Mouse (Mus musculus) neural tube, embryonic 10.5 days (tissue): Measurements from ENCODE around the gene Cartpt.
A peak's percentile ranks its signal among the peaks of the same experiment; 100 is the strongest.
"Not testable (repeated sequence)": the region's sequence is repeated elsewhere in the genome, so short reads cannot be mapped to it uniquely, and the experiment has no call there.

ENCODE experiments used
- DNase-seq: peaks from one replicate; pipeline ENCODE4 v3.0.0-alpha.2; 2017; ENCODE audit warnings: low spot score; ENCODE audit errors: extremely low spot score

Cartpt gene

DNA sequence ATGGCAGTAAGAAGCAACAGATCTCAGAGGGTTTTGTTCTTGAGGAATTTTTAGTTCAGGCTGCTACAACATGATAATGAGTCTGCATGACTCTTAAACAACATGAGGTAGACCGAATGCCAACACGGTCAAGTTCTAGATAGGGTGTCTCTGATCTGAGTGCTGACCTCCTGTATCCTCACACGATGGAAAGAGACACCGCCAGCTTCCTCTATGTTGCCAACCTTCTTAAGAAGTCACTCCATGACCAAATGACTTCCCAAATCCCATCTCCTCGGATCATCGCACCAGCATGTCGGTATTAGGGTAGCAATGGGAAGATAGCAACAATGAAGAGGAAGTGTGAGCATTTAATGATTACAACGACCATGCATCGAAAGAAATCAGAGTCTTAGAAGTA, 43.6 kb downstream of the Cartpt start:
- DNase-seq = no peak

DNA sequence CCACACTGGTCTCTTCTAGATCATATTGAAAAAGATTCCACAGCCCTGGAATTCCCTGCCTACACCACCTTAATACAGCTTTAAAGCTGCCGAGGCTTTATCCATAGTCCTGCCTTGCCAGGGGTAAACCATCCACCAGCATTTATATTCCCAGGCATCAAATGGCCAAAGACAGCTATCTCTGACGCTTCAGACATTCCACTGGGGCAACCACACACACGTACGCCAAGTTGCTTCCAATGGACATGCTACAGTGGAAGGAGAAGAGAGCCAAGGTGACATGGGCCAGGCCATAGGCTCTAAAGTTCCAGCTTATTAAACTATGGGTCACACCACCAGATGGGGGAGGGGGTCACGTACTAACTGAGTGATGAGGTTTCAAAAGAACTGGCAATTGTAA, 45.7 kb downstream of the Cartpt start:
- no peak for DNase-seq

DNA sequence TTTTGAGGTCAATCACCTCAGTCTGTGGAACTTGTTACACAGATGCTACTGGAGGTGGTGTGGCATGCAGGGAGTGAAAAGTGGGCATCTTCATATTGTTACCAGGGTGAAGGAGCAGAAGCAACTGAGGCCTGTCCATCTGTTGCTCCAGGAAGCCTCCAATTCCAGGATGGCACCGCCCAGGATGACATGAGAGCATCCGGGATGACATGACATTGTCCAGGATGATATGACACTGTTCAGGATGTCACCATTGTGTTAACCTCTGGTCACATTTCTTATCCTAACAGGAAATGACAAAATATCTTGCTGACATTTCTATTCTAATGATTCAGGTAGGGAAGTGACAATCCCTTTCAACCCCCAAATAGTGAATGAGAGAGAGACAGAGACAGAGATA, 47.8 kb downstream of the Cartpt start:
- DNase-seq = no peak

DNA sequence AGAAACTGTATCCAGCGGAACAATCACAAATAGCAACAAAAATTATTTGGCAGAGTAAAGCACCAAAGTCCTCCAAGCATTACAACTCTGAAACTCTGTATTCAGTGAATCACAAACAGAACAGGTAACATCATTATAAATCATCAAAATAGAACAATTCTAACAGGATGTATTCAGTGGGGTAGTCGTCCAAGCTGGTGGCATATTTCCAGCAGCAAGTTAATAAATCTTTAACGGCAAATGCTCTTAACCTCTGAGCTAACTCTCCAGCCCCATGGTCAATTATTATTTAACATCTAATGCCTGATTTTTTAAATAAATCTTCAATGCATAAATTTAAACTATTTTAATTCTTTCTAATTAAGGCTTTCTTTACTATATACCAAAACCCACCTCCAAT, 48.5 kb downstream of the Cartpt start:
- not testable (repeated sequence) for DNase-seq

DNA sequence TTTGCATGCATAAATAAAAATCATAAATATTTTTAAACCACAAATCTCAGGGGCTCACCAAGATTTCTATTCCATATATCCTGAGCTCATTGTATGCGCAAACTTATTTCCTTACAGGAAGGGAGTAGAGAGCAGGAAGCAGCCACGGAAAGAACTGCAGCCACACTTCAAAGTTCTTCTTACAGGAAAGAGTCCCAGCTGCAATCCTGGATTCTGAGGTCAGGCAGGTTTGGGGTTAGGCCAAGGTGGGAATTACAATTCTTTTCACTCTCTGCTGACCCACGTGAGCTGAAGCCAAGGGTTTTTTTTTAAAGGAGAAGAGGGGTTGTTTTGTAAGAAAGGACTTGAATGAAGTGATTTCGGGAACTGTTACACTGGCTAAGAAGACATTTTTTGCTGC, 49.9 kb downstream of the Cartpt start:
- DNase-seq = no peak

DNA sequence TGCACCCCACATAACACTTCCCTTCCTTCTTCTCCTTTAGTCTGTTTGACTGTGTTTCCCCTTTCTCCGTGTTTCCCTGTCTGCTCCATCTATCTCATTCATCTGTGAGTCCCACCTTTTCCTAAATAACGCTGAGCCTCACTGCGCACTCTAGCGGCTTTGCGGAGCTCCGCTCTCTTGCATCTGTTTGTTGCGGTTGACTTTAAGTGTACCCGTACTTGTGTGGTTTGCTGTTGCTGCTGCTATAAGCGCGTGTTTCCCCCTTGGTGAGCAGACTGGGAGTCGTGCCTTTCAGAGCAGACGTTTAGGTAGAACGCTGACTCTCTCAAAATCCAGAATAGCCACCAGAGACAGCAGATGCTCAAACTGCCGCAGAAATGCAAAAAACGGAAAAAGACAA, 51.3 kb downstream of the Cartpt start:
- DNase-seq = peak; percentile 41
